Mouse (Mus musculus): ENCODE measurements around the gene Gm21972. TPM values are rescaled to one million over a fixed set of nuclear protein-coding genes. Genes with fewer than 3 reads are reported as not detected.

Gene Gm21972
- polyA plus RNA-seq, 1 experiment, result 9.7 TPM

- TF ChIP-seq CTCF (IDR thresholded peaks at IDR 0.05; ENCODE audit: control insufficient read depth, insufficient read depth, low read length) (no peak), POLR2A (IDR thresholded peaks at IDR 0.05; ENCODE audit: borderline replicate concordance, control insufficient read depth, low read depth, low read length) (no peak)
- H3K4me3 ChIP-seq (replicated peaks; ENCODE audit: control insufficient read depth, low read depth, low read length), result no peak overlapping the region
- no peak overlapping the region for H3K27ac ChIP-seq (ENCODE audit: control insufficient read depth, insufficient read depth, low read depth, low read length, poor library complexity)
- no peaks in the 10 kb centered on the region for H3K4me1 ChIP-seq (ENCODE audit: control insufficient read depth, insufficient read depth, low read length)
- WGBS, result 64% methylated on average over 4 of the region's 4 CpGs
These were observed 9.7 kb downstream of the Gm21972 start for GRCm38 (mm10) chr1:86143165-86143564.

- Histone ChIP-seq H3K4me1 (ENCODE audit: control insufficient read depth, insufficient read depth, low read length) (no peaks in the 10 kb centered on the region), H3K4me3 (replicated peaks; ENCODE audit: control insufficient read depth, low read depth, low read length) (no peak overlapping the region), H3K27ac (ENCODE audit: control insufficient read depth, insufficient read depth, low read depth, low read length, poor library complexity) (0 out of 2 replicates have a peak overlapping the region, but pooled peaks have one; percentile 39)
- WGBS, result 75% methylated on average over 21 of the region's 21 CpGs
- TF ChIP-seq POLR2A (IDR thresholded peaks at IDR 0.05; ENCODE audit: borderline replicate concordance, control insufficient read depth, low read depth, low read length) (no peak), CTCF (IDR thresholded peaks at IDR 0.05; ENCODE audit: control insufficient read depth, insufficient read depth, low read length) (no peak)
These were observed 10.8 kb downstream of the Gm21972 start for GRCm38 (mm10) chr1:86144001-86144944.

GRCm38 (mm10) chr1:86146293-86146692 lies 12.9 kb downstream of the Gm21972 start:
- 84% methylated on average over 5 of the region's 5 CpGs for WGBS
- no peaks in the 10 kb centered on the region for H3K4me1 ChIP-seq (ENCODE audit: control insufficient read depth, insufficient read depth, low read length)
- H3K4me3 ChIP-seq (replicated peaks; ENCODE audit: control insufficient read depth, low read depth, low read length), result no peak overlapping the region
- no peak overlapping the region for H3K27ac ChIP-seq (ENCODE audit: control insufficient read depth, insufficient read depth, low read depth, low read length, poor library complexity)
- no peak for TF ChIP-seq POLR2A (IDR thresholded peaks at IDR 0.05; ENCODE audit: borderline replicate concordance, control insufficient read depth, low read depth, low read length)
- no peak for TF ChIP-seq CTCF (IDR thresholded peaks at IDR 0.05; ENCODE audit: control insufficient read depth, insufficient read depth, low read length)

GRCm38 (mm10) chr1:86147557-86147956 lies 14.1 kb downstream of the Gm21972 start:
- WGBS, result 17% methylated on average over 5 of the region's 5 CpGs
- H3K4me3 ChIP-seq (replicated peaks; ENCODE audit: control insufficient read depth, low read depth, low read length), result no peak overlapping the region
- TF ChIP-seq CTCF (IDR thresholded peaks at IDR 0.05; ENCODE audit: control insufficient read depth, insufficient read depth, low read length), result no peak
- no peak for TF ChIP-seq POLR2A (IDR thresholded peaks at IDR 0.05; ENCODE audit: borderline replicate concordance, control insufficient read depth, low read depth, low read length)
- H3K4me1 ChIP-seq (ENCODE audit: control insufficient read depth, insufficient read depth, low read length), result no peaks in the 10 kb centered on the region
- no peak overlapping the region for H3K27ac ChIP-seq (ENCODE audit: control insufficient read depth, insufficient read depth, low read depth, low read length, poor library complexity)

- Histone ChIP-seq H3K4me1 (ENCODE audit: control insufficient read depth, insufficient read depth, low read length) (no peaks in the 10 kb centered on the region), H3K4me3 (replicated peaks; ENCODE audit: control insufficient read depth, low read depth, low read length) (no peak overlapping the region), H3K27ac (ENCODE audit: control insufficient read depth, insufficient read depth, low read depth, low read length, poor library complexity) (no peak overlapping the region)
- 66% methylated on average over 9 of the region's 9 CpGs for WGBS
- TF ChIP-seq POLR2A (IDR thresholded peaks at IDR 0.05; ENCODE audit: borderline replicate concordance, control insufficient read depth, low read depth, low read length) (no peak), CTCF (IDR thresholded peaks at IDR 0.05; ENCODE audit: control insufficient read depth, insufficient read depth, low read length) (no peak)
These were observed 14.7 kb downstream of the Gm21972 start for GRCm38 (mm10) chr1:86148161-86148560.

- TF ChIP-seq POLR2A (IDR thresholded peaks at IDR 0.05; ENCODE audit: borderline replicate concordance, control insufficient read depth, low read depth, low read length) (no peak), CTCF (IDR thresholded peaks at IDR 0.05; ENCODE audit: control insufficient read depth, insufficient read depth, low read length) (no peak)
- Histone ChIP-seq H3K27ac (ENCODE audit: control insufficient read depth, insufficient read depth, low read depth, low read length, poor library complexity) (no peak overlapping the region), H3K4me1 (ENCODE audit: control insufficient read depth, insufficient read depth, low read length) (peaks cover 1% of the 10 kb centered on the region), H3K4me3 (replicated peaks; ENCODE audit: control insufficient read depth, low read depth, low read length) (no peak overlapping the region)
- WGBS, result 64% methylated on average over 6 of the region's 6 CpGs
These were observed 17.5 kb downstream of the Gm21972 start for GRCm38 (mm10) chr1:86150929-86151328.

- 67% methylated on average over 7 of the region's 7 CpGs for whole genome bisulfite sequencing
- peaks cover 1% of the 10 kb centered on the region for H3K4me1 ChIP-seq (ENCODE audit: control insufficient read depth, insufficient read depth, low read length)
- no peak overlapping the region for H3K27ac ChIP-seq (ENCODE audit: control insufficient read depth, insufficient read depth, low read depth, low read length, poor library complexity)
- no peak overlapping the region for H3K4me3 ChIP-seq (replicated peaks; ENCODE audit: control insufficient read depth, low read depth, low read length)
- no peak for TF ChIP-seq POLR2A (IDR thresholded peaks at IDR 0.05; ENCODE audit: borderline replicate concordance, control insufficient read depth, low read depth, low read length)
- no peak for TF ChIP-seq CTCF (IDR thresholded peaks at IDR 0.05; ENCODE audit: control insufficient read depth, insufficient read depth, low read length)
These were observed 17.9 kb downstream of the Gm21972 start for GRCm38 (mm10) chr1:86151376-86151775.

GRCm38 (mm10) chr1:86152618-86153017 lies 19.2 kb downstream of the Gm21972 start:
- TF ChIP-seq CTCF (IDR thresholded peaks at IDR 0.05; ENCODE audit: control insufficient read depth, insufficient read depth, low read length) (peak; percentile 46; the same call in 1 of the 2 replicates), POLR2A (IDR thresholded peaks at IDR 0.05; ENCODE audit: borderline replicate concordance, control insufficient read depth, low read depth, low read length) (no peak)
- no peak overlapping the region for H3K27ac ChIP-seq (ENCODE audit: control insufficient read depth, insufficient read depth, low read depth, low read length, poor library complexity)
- 88% methylated on average over 1 of the region's 1 CpGs for WGBS
- no peak overlapping the region for H3K4me3 ChIP-seq (replicated peaks; ENCODE audit: control insufficient read depth, low read depth, low read length)
- H3K4me1 ChIP-seq (ENCODE audit: control insufficient read depth, insufficient read depth, low read length), result peaks cover 1% of the 10 kb centered on the region

Data from bone marrow, adult 2 months (tissue).